Mouse (Mus musculus) MEL (cell line): ENCODE data around the gene Hsdl2. TPM values are rescaled to one million over a fixed set of nuclear protein-coding genes. Genes with fewer than 3 reads are reported as not detected.

ENCODE experiments used
- DNase-seq: peaks from one replicate; pipeline ENCODE4 v3.0.0; 2011; ENCODE audit warnings: low read depth, low spot score
- H3K27ac ChIP-seq: 2 replicates; pipeline ENCODE4 v1.5.1; 2012; ENCODE audit warnings: low read depth, mild to moderate bottlenecking, control low read depth, low read length, moderate library complexity; ENCODE audit not compliant: control insufficient read depth
- H3K27me3 ChIP-seq, 2 experiments: fragments of 150-350 bp in 1 of 2; sonication (generic) in 1 of 2; 2 replicates each; pipeline ENCODE4 v1.6.1; 2012; ENCODE audit warnings: low read length in 2 of 2, mild to moderate bottlenecking in 2 of 2, improper control_type of control experiment in 1 of 2, moderate library complexity in 1 of 2; ENCODE audit not compliant: insufficient read depth in 2 of 2, control insufficient read depth in 1 of 2
- H3K36me3 ChIP-seq, 2 experiments: 2 replicates each; pipeline ENCODE4 v1.6.1; 2012 to 2014; ENCODE audit warnings: low read length in 2 of 2, improper control_type of control experiment in 1 of 2, inconsistent platforms in 1 of 2, mild to moderate bottlenecking in 1 of 2; ENCODE audit not compliant: insufficient read depth in 2 of 2, control insufficient read depth in 1 of 2
- H3K4me1 ChIP-seq, 2 experiments: fragments of 150-350 bp in 1 of 2; sonication (generic) in 1 of 2; 2 replicates each; pipeline ENCODE4 v1.6.1; 2012; ENCODE audit warnings: low read length in 2 of 2, improper control_type of control experiment in 1 of 2, mild to moderate bottlenecking in 1 of 2; ENCODE audit not compliant: insufficient read depth in 2 of 2, control insufficient read depth in 1 of 2
- H3K4me3 ChIP-seq, 2 experiments: fragments of 150-350 bp in 1 of 2; sonication (generic) in 1 of 2; 2 replicates each; pipeline ENCODE4 v1.5.1; 2012; ENCODE audit warnings: low read depth in 2 of 2, low read length in 2 of 2, mild to moderate bottlenecking in 2 of 2, moderate library complexity in 2 of 2, control low read depth in 1 of 2, improper control_type of control experiment in 1 of 2; ENCODE audit not compliant: control insufficient read depth in 1 of 2, insufficient read depth in 1 of 2
- H3K79me2 ChIP-seq: 2 replicates; pipeline ENCODE4 v1.6.1; 2012; ENCODE audit warnings: mild to moderate bottlenecking, low read length, moderate library complexity; ENCODE audit not compliant: control insufficient read depth, poor library complexity, insufficient read depth
- H3K9ac ChIP-seq: 2 replicates; pipeline ENCODE4 v1.6.1; 2012; ENCODE audit warnings: low read depth, mild to moderate bottlenecking, control low read depth, low read length, moderate library complexity; ENCODE audit not compliant: control insufficient read depth, poor library complexity, severe bottlenecking
- H3K9me3 ChIP-seq: fragments of 150-350 bp; sonication (generic); replicated peaks from 2 replicates; pipeline ENCODE4 v1.6.1; 2012; ENCODE audit warnings: mild to moderate bottlenecking, low read length, improper control_type of control experiment, moderate library complexity; ENCODE audit not compliant: insufficient read depth
- CTCF ChIP-seq, 3 experiments: IDR thresholded peaks in 2 of 3; conservative IDR thresholded peaks in 1 of 3; 2 replicates each; pipeline ENCODE4 v1.5.1; 2011 to 2012; ENCODE audit warnings: low read length in 3 of 3, low read depth in 2 of 3, mild to moderate bottlenecking in 2 of 3, improper control_type of control experiment in 1 of 3, inconsistent platforms in 1 of 3, mixed read lengths in 1 of 3, moderate library complexity in 1 of 3; ENCODE audit not compliant: control insufficient read depth in 1 of 3, insufficient read depth in 1 of 3, poor library complexity in 1 of 3, severe bottlenecking in 1 of 3
- ELF1 ChIP-seq: IDR thresholded peaks from 2 replicates; pipeline ENCODE4 v1.6.1; 2014; ENCODE audit warnings: low read depth, mild to moderate bottlenecking, inconsistent platforms, low read length, improper control_type of control experiment, moderate library complexity
- GABPA ChIP-seq: IDR thresholded peaks from 2 replicates; pipeline ENCODE4 v1.6.1; 2012; ENCODE audit warnings: low read depth, mild to moderate bottlenecking, inconsistent platforms, low read length, improper control_type of control experiment, moderate library complexity
- MYC ChIP-seq: IDR thresholded peaks from 2 replicates; pipeline ENCODE4 v1.6.1; 2011; ENCODE audit warnings: low read depth, mild to moderate bottlenecking, low read length, improper control_type of control experiment, moderate library complexity
- NRF1 ChIP-seq: IDR thresholded peaks from 2 replicates; pipeline ENCODE4 v1.6.1; 2014; ENCODE audit warnings: low read depth, mild to moderate bottlenecking, inconsistent platforms, low read length, improper control_type of control experiment, moderate library complexity; ENCODE audit not compliant: poor library complexity, insufficient read depth, severe bottlenecking
- POLR2A ChIP-seq, 2 experiments: IDR thresholded peaks; 2 replicates each; pipeline ENCODE4 v1.6.1; 2011 to 2012; ENCODE audit warnings: low read length in 2 of 2, mild to moderate bottlenecking in 2 of 2, control low read depth in 1 of 2, improper control_type of control experiment in 1 of 2, low read depth in 1 of 2, moderate library complexity in 1 of 2; ENCODE audit not compliant: control insufficient read depth in 1 of 2, insufficient read depth in 1 of 2, poor library complexity in 1 of 2
- POLR2AphosphoS5 ChIP-seq: IDR thresholded peaks from 2 replicates; pipeline ENCODE4 v1.6.1; 2012; ENCODE audit warnings: low read depth, borderline replicate concordance, mild to moderate bottlenecking, inconsistent platforms, low read length, moderate library complexity, mixed read lengths
- RAD21 ChIP-seq: IDR thresholded peaks from 2 replicates; pipeline ENCODE4 v1.6.1; 2011; ENCODE audit warnings: mild to moderate bottlenecking, low read depth, low read length, improper control_type of control experiment
- SIN3A ChIP-seq: IDR thresholded peaks from 2 replicates; pipeline ENCODE4 v1.6.1; 2012; ENCODE audit warnings: low read length, improper control_type of control experiment, inconsistent platforms
- SMC3 ChIP-seq: IDR thresholded peaks from 2 replicates; pipeline ENCODE4 v1.6.1; 2011; ENCODE audit warnings: low read depth, low read length, improper control_type of control experiment
- TBP ChIP-seq: IDR thresholded peaks from 2 replicates; pipeline ENCODE4 v1.8.0; 2011; ENCODE audit warnings: low read depth, low read length, improper control_type of control experiment
- UBTF ChIP-seq: IDR thresholded peaks from 2 replicates; pipeline ENCODE4 v1.6.1; 2012; ENCODE audit warnings: low read depth, mild to moderate bottlenecking, inconsistent platforms, low read length, improper control_type of control experiment, moderate library complexity, borderline replicate concordance; ENCODE audit not compliant: insufficient read depth
- USF1 ChIP-seq: IDR thresholded peaks from 2 replicates; pipeline ENCODE4 v1.6.1; 2014; ENCODE audit warnings: low read depth, mild to moderate bottlenecking, inconsistent platforms, low read length, improper control_type of control experiment, moderate library complexity
- ZC3H11A ChIP-seq: IDR thresholded peaks from 2 replicates; pipeline ENCODE4 v1.6.1; 2012; ENCODE audit warnings: low read depth, mild to moderate bottlenecking, inconsistent platforms, low read length, improper control_type of control experiment
- ZKSCAN1 ChIP-seq: IDR thresholded peaks from 2 replicates; pipeline ENCODE4 v1.6.1; 2012; ENCODE audit warnings: low read depth, mild to moderate bottlenecking, inconsistent platforms, low read length, improper control_type of control experiment, moderate library complexity
- polyA plus RNA-seq, 2 experiments: library from polyadenylated mRNA; stranded (reverse) in 1 of 2; unstranded in 1 of 2; fragments of >175 nt in 1 of 2; fragments of >200 nt in 1 of 2; gene quantifications; 2 replicates each; pipeline versions ENCODE4 v1.2.1 to v1.2.4; 2012; ENCODE audit warnings: low replicate concordance in 2 of 2, low read depth in 1 of 2; ENCODE audit not compliant: insufficient read length in 2 of 2, insufficient read depth in 1 of 2, missing spikeins in 1 of 2
- total RNA-seq: library from RNA; depleted of rRNA; stranded (reverse); fragments of 300-350 nt; gene quantifications from 2 replicates; pipeline ENCODE4 v1.2.3, GENCODE M21; 2012

The Hsdl2 gene
- total and polyA plus RNA-seq, 3 experiments = 8.4 to 15.0 TPM; not detected in 1

- peak in 2 of 3 experiments; percentile 47 to 83; a peak in 4 of 6 replicates for TF ChIP-seq CTCF (IDR thresholded peaks at IDR 0.05 in 2 of 3, conservative IDR thresholded peaks at IDR 0.05 in 1 of 3; ENCODE audit: control insufficient read depth in 1 of 3, insufficient read depth in 1 of 3, low read depth in 2 of 3, low read length in 3 of 3, poor library complexity in 1 of 3, severe bottlenecking in 1 of 3)
- no peak for TF ChIP-seq POLR2A (IDR thresholded peaks at IDR 0.05; ENCODE audit: control insufficient read depth in 1 of 2, insufficient read depth in 1 of 2, low read depth in 1 of 2, low read length in 2 of 2, poor library complexity in 1 of 2)
- peak; percentile 87 for TF ChIP-seq RAD21
- TF ChIP-seq MYC = peak; percentile 64
- TF ChIP-seq ZC3H11A = peak; percentile 92
- TF ChIP-seq ZKSCAN1 = no peak
- peak; percentile 22; the same call in 1 of the 2 replicates for TF ChIP-seq SIN3A
- TF ChIP-seq TBP = no peak
- no peak for TF ChIP-seq USF1
- TF ChIP-seq SMC3 = peak; percentile 88
- Histone ChIP-seq H3K4me1 (no peaks in the 10 kb centered on the region), H3K36me3 (no peaks in the 10 kb centered on the region; a peak in 1 of 4 replicates), H3K27ac (no peak overlapping the region), H3K9ac (no peak overlapping the region), H3K79me2 (no peaks in the 10 kb centered on the region), H3K4me3 (no peak overlapping the region), H3K9me3 (no peaks in the 10 kb centered on the region), H3K27me3 (no peaks in the 10 kb centered on the region)
- peak; percentile 74 for DNase-seq
Measured at GRCm38 (mm10) chr4:59614986-59615385, 33.6 kb downstream of the Hsdl2 start.

GRCm38 (mm10) chr4:59619611-59620245 lies 38.4 kb downstream of the Hsdl2 start:
- H3K4me1 ChIP-seq = no peaks in the 10 kb centered on the region
- no peak overlapping the region for H3K9ac ChIP-seq
- no peak for TF ChIP-seq POLR2AphosphoS5
- TF ChIP-seq GABPA = no peak
- no peak for TF ChIP-seq ELF1
- TF ChIP-seq UBTF = no peak
- TF ChIP-seq USF1 = no peak
- no peak for TF ChIP-seq NRF1
- TF ChIP-seq, all 39 proteins: peak for 0
- no peak overlapping the region for H3K27ac ChIP-seq
- H3K79me2 ChIP-seq = no peaks in the 10 kb centered on the region
- no peak for DNase-seq
- H3K9me3 ChIP-seq = no peaks in the 10 kb centered on the region
- H3K4me3 ChIP-seq = no peak overlapping the region
- no peaks in the 10 kb centered on the region for H3K27me3 ChIP-seq
- H3K36me3 ChIP-seq = no peaks in the 10 kb centered on the region; a peak in 1 of 4 replicates
